Comparison of ENCODE assay signal across 19 mouse cellular contexts in genomic region chr8:90867061-90867460, GRCm38 (mm10). TPM values are rescaled to one million over a fixed set of nuclear protein-coding genes. Genes with fewer than 3 reads are reported as not detected.
DNase-seq lines count a peak whose midpoint lies in the region; ATAC-seq and TF ChIP-seq lines count a peak whose summit lies in the region.
"Had no signal": no experiment of that assay in that cellular context is flagged by ENCODE, and none has a peak within 500 bp of the region (broad histone marks: within the 10 kb centered on the region; RNA-seq: fewer than 3 reads in every experiment).

No protein-coding gene starts in this region.

- no peak overlapping the region for H3K27ac ChIP-seq in liver, adult 2 months (replicated peaks; ENCODE audit: insufficient read depth, low read depth, low read length)
- H3K27ac ChIP-seq in liver, postnatal 0 days (ENCODE audit: low read depth): no peak overlapping the region
- H3K27ac ChIP-seq: embryonic facial prominence, embryonic 10.5 days; embryonic facial prominence, embryonic 12.5 days; forebrain, embryonic 13.5 days; forebrain, embryonic 15.5 days had no signal

- no peaks in the 10 kb centered on the region for H3K9me3 ChIP-seq in liver, postnatal 0 days (ENCODE audit: low read length)
- H3K9me3 ChIP-seq: embryonic facial prominence, embryonic 10.5 days; embryonic facial prominence, embryonic 12.5 days; forebrain, embryonic 13.5 days; forebrain, embryonic 15.5 days had no signal

- no peak for TF ChIP-seq CTCF in liver, adult 2 months (IDR thresholded peaks at IDR 0.05; ENCODE audit: low read depth, low read length)
- TF ChIP-seq CTCF in liver, postnatal 0 days (IDR thresholded peaks at IDR 0.05; ENCODE audit: low read depth): no peak

- H3K4me1 ChIP-seq in liver, adult 2 months (ENCODE audit: control insufficient read depth, insufficient read depth, low read length): peaks cover 21% of the 10 kb centered on the region
- H3K4me1 ChIP-seq in liver, postnatal 0 days (ENCODE audit: insufficient read depth): peaks cover 31% of the 10 kb centered on the region

- H3K27me3 ChIP-seq in liver, adult 2 months (ENCODE audit: control insufficient read depth, insufficient read depth, low read length): no peaks in the 10 kb centered on the region
- H3K27me3 ChIP-seq in liver, postnatal 0 days (ENCODE audit: insufficient read depth, low read length): no peaks in the 10 kb centered on the region
- H3K27me3 ChIP-seq: embryonic facial prominence, embryonic 12.5 days; forebrain, embryonic 13.5 days; forebrain, embryonic 15.5 days had no signal

- H3K9ac ChIP-seq in liver, adult 2 months (ENCODE audit: low read depth, low read length): no peak overlapping the region
- H3K9ac ChIP-seq in liver, postnatal 0 days (replicated peaks): no peak overlapping the region
- H3K9ac ChIP-seq: embryonic facial prominence, embryonic 12.5 days; forebrain, embryonic 13.5 days; forebrain, embryonic 15.5 days; forebrain, postnatal 0 days had no signal

- no peak for TF ChIP-seq EP300 in liver, postnatal 0 days (IDR thresholded peaks at IDR 0.05; ENCODE audit: low read depth)

- H3K4me2 ChIP-seq in liver, postnatal 0 days (ENCODE audit: low read depth, low read length): no peak overlapping the region
- H3K4me2 ChIP-seq: embryonic facial prominence, embryonic 12.5 days; forebrain, embryonic 13.5 days; forebrain, embryonic 15.5 days had no signal

- H3K79me2 ChIP-seq in liver, adult 2 months (ENCODE audit: control insufficient read depth, insufficient read depth, low read length): no peaks in the 10 kb centered on the region

- WGBS in liver, adult 2 months: 85% methylated on average over 2 of the region's 2 CpGs
- WGBS in liver, postnatal 0 days (ENCODE audit: insufficient replicate concordance): 76% methylated on average over 2 of the region's 2 CpGs

- ATAC-seq in liver, postnatal 0 days: no peak
- ATAC-seq: forebrain, embryonic 13.5 days; forebrain, embryonic 15.5 days; forebrain, postnatal 0 days had no signal

- DNase-seq in adrenal gland, postnatal 14 days: peak; percentile 52
- no peak for DNase-seq in adrenal gland, postnatal 10 days
- DNase-seq in adrenal gland, postnatal 36 days: peak; percentile 50 to 63
- DNase-seq in adrenal gland, adult 18-20 months (ENCODE audit: low spot score in 2 of 2): no peak
- DNase-seq in liver, adult 2 months (ENCODE audit: extremely low read depth, low read depth, low spot score): peak; percentile 44
- DNase-seq in liver, postnatal 0 days: no peak
- DNase-seq in lung, postnatal 25 days (ENCODE audit: low spot score): no peak
- DNase-seq: cerebellum, adult 11-12 months; cerebellum, adult 2 months; cerebellum, adult 9-10 months; cerebellum, postnatal 10 days; cerebellum, postnatal 25 days; forebrain, postnatal 0 days had no signal

- H3K4me3 ChIP-seq in liver, adult 2 months (ENCODE audit: insufficient read depth, low read depth, low read length): no peak overlapping the region
- no peak overlapping the region for H3K4me3 ChIP-seq in liver, postnatal 0 days (ENCODE audit: low read depth, low read length)
- H3K4me3 ChIP-seq: embryonic facial prominence, embryonic 10.5 days; embryonic facial prominence, embryonic 12.5 days; forebrain, embryonic 13.5 days; forebrain, embryonic 15.5 days had no signal

- no peak for TF ChIP-seq POLR2A in liver, adult 2 months (IDR thresholded peaks at IDR 0.05; ENCODE audit: extremely low read depth, insufficient read depth, low read length)

- H3K36me3 ChIP-seq in liver, adult 2 months (ENCODE audit: control insufficient read depth, insufficient read depth, low read length): no peaks in the 10 kb centered on the region
- no peaks in the 10 kb centered on the region for H3K36me3 ChIP-seq in liver, postnatal 0 days (replicated peaks; ENCODE audit: insufficient read depth, low read length)
- H3K36me3 ChIP-seq: embryonic facial prominence, embryonic 12.5 days; forebrain, embryonic 15.5 days had no signal

RNA-seq across cellular contexts. Expression of gene Chd9, which starts 38.9 kb away (rescaled TPM):
- total RNA-seq in adrenal gland, postnatal 14 days (2021): 86.3 and 94.8 TPM in 2 replicates
- 10 to 100 TPM; 65.7 to 80.1 TPM for total RNA-seq in adrenal gland, postnatal 10 days (2021)
- 10 to 100 TPM; 68.7 to 93.5 TPM for total RNA-seq in adrenal gland, postnatal 36 days (2021)
- 10 to 100 TPM; 66.8 to 77.4 TPM for total RNA-seq in adrenal gland, adult 18-20 months (2021)
- total RNA-seq in liver, adult 2 months (2014; rRNA removed): 42.3 and 63.2 TPM in 2 replicates
- 51.6 and 88.2 TPM in 2 replicates for polyA plus RNA-seq in liver, adult 2 months (2012; rRNA removed)
- polyA plus RNA-seq in liver, postnatal 0 days (2015; fragmentation: Nextera tagmentation; extraction: Ambion mirVana): 27.2 and 32.2 TPM in 2 replicates

RNA-seq across cellular contexts. Expression of gene Gm19935, which starts 49.9 kb away (rescaled TPM):
- not detected in 2 replicates for total RNA-seq in adrenal gland, postnatal 14 days (2021)
- total RNA-seq in adrenal gland, postnatal 10 days (2021): not detected
- not detected for total RNA-seq in adrenal gland, postnatal 36 days (2021)
- not detected for total RNA-seq in adrenal gland, adult 18-20 months (2021)
- 0.09 TPM in 1 of 2 replicates, not detected in the other for total RNA-seq in liver, adult 2 months (2014; rRNA removed)
- polyA plus RNA-seq in liver, adult 2 months (2012; rRNA removed): not detected in 2 replicates
- polyA plus RNA-seq in liver, postnatal 0 days (2015; fragmentation: Nextera tagmentation; extraction: Ambion mirVana): not detected in 2 replicates
- total RNA-seq: MEL had no signal
- polyA plus RNA-seq: embryonic facial prominence, embryonic 10.5 days; embryonic facial prominence, embryonic 12.5 days; forebrain, embryonic 11.5 days; forebrain, embryonic 13.5 days had no signal

Comparison
In these comparisons a context has a peak if more than half of its experiments do, and no peak if none do; other contexts are left out.
1. DNase-seq: peak in adrenal gland, postnatal 14 days (single experiment), adrenal gland, postnatal 36 days (2 of 2) and liver, adult 2 months (single experiment); none in adrenal gland, postnatal 10 days (single experiment), adrenal gland, adult 18-20 months (0 of 2), liver, postnatal 0 days (single experiment) and lung, postnatal 25 days (single experiment).